Mouse (Mus musculus): Measurements from ENCODE around the gene Hoxc4. TPM values are rescaled to one million over a fixed set of nuclear protein-coding genes. Genes with fewer than 3 reads are reported as not detected.

Hoxc4 gene
- polyA plus RNA-seq, 1 experiment from 2014 or later, result not detected

DNA sequence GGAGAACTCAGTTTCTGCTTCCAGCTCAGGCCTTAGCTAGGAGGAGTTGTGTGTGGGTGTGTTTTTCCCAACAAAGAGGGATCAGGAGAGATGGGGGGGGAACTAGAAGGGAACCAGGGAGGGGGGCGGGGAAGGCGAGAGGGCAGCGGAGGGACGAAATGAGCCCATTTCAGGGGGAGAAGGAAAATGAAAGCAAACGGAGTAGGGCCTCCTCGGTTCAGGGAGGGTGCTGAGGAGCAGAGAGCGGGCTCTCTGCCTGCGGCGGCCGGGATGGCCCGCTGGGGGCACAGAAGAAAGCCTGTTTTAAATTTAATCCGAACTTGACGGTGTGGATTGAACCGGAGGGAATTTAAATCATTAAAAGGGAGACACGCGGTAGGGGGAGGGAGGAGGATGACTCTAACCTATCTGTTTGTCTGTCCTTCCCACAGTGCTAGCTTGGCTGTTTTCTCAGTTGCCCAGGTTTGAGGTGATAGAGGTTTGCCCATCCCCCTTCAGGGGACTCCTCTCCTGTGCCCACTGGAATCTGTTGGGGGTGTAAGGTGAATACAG lies 41.2 kb upstream of the Hoxc4 start:
- Histone ChIP-seq H3K9ac (ENCODE audit: low read length) (no peak overlapping the region), H3K27me3 (ENCODE audit: control insufficient read depth, insufficient read depth, low read length) (peaks cover 98% of the 10 kb centered on the region), H3K9me3 (ENCODE audit: control insufficient read depth, low read length) (no peaks in the 10 kb centered on the region), H3K4me2 (no peak overlapping the region), H3K27ac (ENCODE audit: low read depth, low read length) (no peak overlapping the region), H3K4me1 (ENCODE audit: control insufficient read depth, insufficient read depth, low read length) (peaks cover 5% of the 10 kb centered on the region; the same call in 1 of the 2 replicates), H3K4me3 (ENCODE audit: low read depth, low read length) (no peak overlapping the region), H3K36me3 (ENCODE audit: control insufficient read depth, insufficient read depth, low read length) (no peaks in the 10 kb centered on the region)
- WGBS, result under 1% methylated on average over 15 of the region's 16 CpGs
- peak; percentile 95 for DNase-seq (ENCODE audit: low spot score, missing footprints)
- no peak for ATAC-seq (ENCODE audit: low FRiP score)

DNA sequence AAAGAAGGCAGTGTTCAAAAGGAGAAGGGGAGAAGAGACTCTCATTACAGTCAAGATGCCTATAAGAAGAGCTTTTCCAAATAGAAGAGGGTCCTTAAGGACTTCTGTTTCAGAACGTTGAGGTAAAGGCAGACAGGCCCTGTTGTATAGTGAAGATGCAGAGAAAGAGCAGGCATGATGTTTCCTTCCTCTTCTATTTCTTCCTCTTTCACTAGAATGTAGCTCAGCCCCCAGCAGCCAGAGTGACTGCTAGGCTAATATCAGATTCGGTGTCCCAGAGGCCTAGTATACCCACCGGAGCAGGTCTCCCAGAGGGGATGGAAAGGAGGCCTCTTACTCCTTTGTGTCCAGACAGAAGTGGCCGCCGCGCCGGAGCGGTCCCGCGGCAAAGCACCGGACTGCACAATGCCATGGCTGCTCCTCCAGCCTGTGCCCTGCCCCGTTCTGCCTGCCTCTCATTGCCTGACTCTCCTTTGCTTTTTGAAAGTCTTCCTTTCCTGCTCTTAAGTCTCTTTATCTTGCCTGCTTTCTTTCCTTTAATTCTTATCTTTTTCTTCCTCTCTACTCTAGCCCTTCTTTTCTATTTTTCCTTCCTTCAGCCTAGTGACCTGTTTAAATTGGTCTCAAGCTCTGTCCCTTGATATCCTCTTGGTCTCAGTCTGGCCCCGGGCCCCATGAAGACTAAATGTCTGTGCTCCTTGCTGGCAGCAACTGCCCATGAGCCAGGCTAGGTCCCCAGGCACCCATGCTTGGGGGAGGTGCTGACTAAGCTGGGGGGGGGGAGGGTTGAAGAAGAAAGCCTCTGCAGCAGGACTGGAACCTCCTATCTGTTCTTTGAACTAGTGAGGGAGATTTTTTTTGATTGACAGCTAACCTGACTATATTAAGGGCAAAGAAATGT lies 39.9 kb upstream of the Hoxc4 start:
- H3K4me3 ChIP-seq (ENCODE audit: low read depth, low read length), result no peak overlapping the region
- 3% methylated on average over 13 of the region's 13 CpGs for WGBS
- H3K4me2 ChIP-seq, result no peak overlapping the region
- ATAC-seq (ENCODE audit: low FRiP score), result no peak
- H3K4me1 ChIP-seq (ENCODE audit: control insufficient read depth, insufficient read depth, low read length), result peaks cover 5% of the 10 kb centered on the region; the same call in 1 of the 2 replicates
- H3K27me3 ChIP-seq (ENCODE audit: control insufficient read depth, insufficient read depth, low read length), result peaks cover 98% of the 10 kb centered on the region
- H3K9ac ChIP-seq (ENCODE audit: low read length), result no peak overlapping the region
- H3K9me3 ChIP-seq (ENCODE audit: control insufficient read depth, low read length), result no peaks in the 10 kb centered on the region
- no peaks in the 10 kb centered on the region for H3K36me3 ChIP-seq (ENCODE audit: control insufficient read depth, insufficient read depth, low read length)
- H3K27ac ChIP-seq (ENCODE audit: low read depth, low read length), result no peak overlapping the region
- DNase-seq (ENCODE audit: low spot score, missing footprints), result no peak

DNA sequence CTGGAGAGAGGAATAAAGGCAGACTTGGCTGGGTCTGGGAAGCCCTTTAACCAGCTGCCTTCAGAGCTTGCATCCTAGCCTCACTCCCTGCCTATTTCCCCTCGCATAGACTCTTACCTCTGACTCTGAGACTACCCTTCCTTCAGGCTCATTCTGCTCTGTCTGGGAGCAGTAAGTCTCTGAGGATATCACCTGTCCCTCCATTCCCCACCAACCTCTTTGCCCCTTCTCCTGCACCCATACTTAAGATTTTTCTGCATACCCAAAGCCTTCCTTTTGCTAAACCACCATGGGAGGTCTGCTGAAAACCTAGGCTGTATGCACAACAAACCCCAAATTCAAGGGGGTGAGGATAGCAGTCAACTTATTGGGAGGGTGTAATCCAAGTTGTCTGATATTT lies 38.8 kb upstream of the Hoxc4 start:
- ATAC-seq (ENCODE audit: low FRiP score), result no peak
- no peak overlapping the region for H3K4me2 ChIP-seq
- WGBS, result 0% methylated on average over 1 of the region's 1 CpGs
- H3K4me1 ChIP-seq (ENCODE audit: control insufficient read depth, insufficient read depth, low read length), result peaks cover 5% of the 10 kb centered on the region; the same call in 1 of the 2 replicates
- peak; percentile 94 for DNase-seq (ENCODE audit: low spot score, missing footprints)
- no peaks in the 10 kb centered on the region for H3K9me3 ChIP-seq (ENCODE audit: control insufficient read depth, low read length)
- H3K27ac ChIP-seq (ENCODE audit: low read depth, low read length), result no peak overlapping the region
- no peak overlapping the region for H3K9ac ChIP-seq (ENCODE audit: low read length)
- H3K27me3 ChIP-seq (ENCODE audit: control insufficient read depth, insufficient read depth, low read length), result peaks cover 99% of the 10 kb centered on the region
- H3K36me3 ChIP-seq (ENCODE audit: control insufficient read depth, insufficient read depth, low read length), result no peaks in the 10 kb centered on the region
- no peak overlapping the region for H3K4me3 ChIP-seq (ENCODE audit: low read depth, low read length)

- no peak for ATAC-seq (ENCODE audit: low FRiP score)
- peak; percentile 94 for DNase-seq (ENCODE audit: low spot score, missing footprints)
- H3K4me1 ChIP-seq (ENCODE audit: control insufficient read depth, insufficient read depth, low read length), result peaks cover 5% of the 10 kb centered on the region; the same call in 1 of the 2 replicates
- no peak overlapping the region for H3K4me3 ChIP-seq (ENCODE audit: low read depth, low read length)
- no peaks in the 10 kb centered on the region for H3K36me3 ChIP-seq (ENCODE audit: control insufficient read depth, insufficient read depth, low read length)
- H3K27me3 ChIP-seq (ENCODE audit: control insufficient read depth, insufficient read depth, low read length), result peaks cover 99% of the 10 kb centered on the region
- H3K9ac ChIP-seq (ENCODE audit: low read length), result no peak overlapping the region
- WGBS, result 3% methylated on average over 11 of the region's 11 CpGs
- no peak overlapping the region for H3K27ac ChIP-seq (ENCODE audit: low read depth, low read length)
- no peak overlapping the region for H3K4me2 ChIP-seq
- no peaks in the 10 kb centered on the region for H3K9me3 ChIP-seq (ENCODE audit: control insufficient read depth, low read length)
Measured at GRCm38 (mm10) chr15:102980352-102980751, 38.4 kb upstream of the Hoxc4 start.

DNA sequence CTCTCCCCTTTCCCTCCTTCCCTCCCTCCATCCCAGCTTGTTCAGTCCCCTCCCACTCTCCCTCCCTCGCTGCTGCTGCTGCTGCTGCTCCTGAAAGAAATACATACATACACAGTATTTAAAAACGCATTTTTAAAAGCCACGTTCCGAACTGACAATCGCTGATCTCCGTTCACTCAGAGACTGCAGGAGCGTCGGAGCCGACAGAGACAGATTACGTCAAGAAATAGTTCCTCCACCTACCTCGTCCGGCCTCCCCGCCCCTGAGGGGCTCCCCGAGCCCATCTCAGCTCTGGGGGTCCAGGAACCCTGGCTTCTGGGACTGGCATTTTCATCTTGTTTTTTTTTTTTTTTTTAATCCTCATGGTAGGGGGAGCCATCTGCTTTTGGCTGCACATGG lies 37.8 kb upstream of the Hoxc4 start:
- H3K9ac ChIP-seq (ENCODE audit: low read length), result no peak overlapping the region
- WGBS, result under 1% methylated on average over 14 of the region's 14 CpGs
- H3K4me3 ChIP-seq (ENCODE audit: low read depth, low read length), result peak overlapping the region; percentile 8; the same call in 1 of the 2 replicates
- DNase-seq (ENCODE audit: low spot score, missing footprints) (no peak), ATAC-seq (ENCODE audit: low FRiP score) (no peak)
- no peaks in the 10 kb centered on the region for H3K9me3 ChIP-seq (ENCODE audit: control insufficient read depth, low read length)
- H3K27me3 ChIP-seq (ENCODE audit: control insufficient read depth, insufficient read depth, low read length), result peaks cover 99% of the 10 kb centered on the region
- no peaks in the 10 kb centered on the region for H3K36me3 ChIP-seq (ENCODE audit: control insufficient read depth, insufficient read depth, low read length)
- peaks cover 5% of the 10 kb centered on the region; the same call in 1 of the 2 replicates for H3K4me1 ChIP-seq (ENCODE audit: control insufficient read depth, insufficient read depth, low read length)
- H3K27ac ChIP-seq (ENCODE audit: low read depth, low read length), result no peak overlapping the region
- peak overlapping the region; percentile 35; the same call in 1 of the 2 replicates for H3K4me2 ChIP-seq

GRCm38 (mm10) chr15:102981379-102982288 lies 37.1 kb upstream of the Hoxc4 start:
- Histone ChIP-seq H3K36me3 (ENCODE audit: control insufficient read depth, insufficient read depth, low read length) (no peaks in the 10 kb centered on the region), H3K4me2 (peak overlapping the region; percentile 35), H3K9me3 (ENCODE audit: control insufficient read depth, low read length) (no peaks in the 10 kb centered on the region), H3K27ac (ENCODE audit: low read depth, low read length) (no peak overlapping the region), H3K4me3 (ENCODE audit: low read depth, low read length) (peak overlapping the region; percentile 8), H3K4me1 (ENCODE audit: control insufficient read depth, insufficient read depth, low read length) (peaks cover 5% of the 10 kb centered on the region; the same call in 1 of the 2 replicates), H3K9ac (ENCODE audit: low read length) (no peak overlapping the region), H3K27me3 (ENCODE audit: control insufficient read depth, insufficient read depth, low read length) (peaks cover 100% of the 10 kb centered on the region)
- ATAC-seq (ENCODE audit: low FRiP score), result 0 out of 2 replicates have a peak, but pooled peaks have one; percentile 30
- WGBS, result under 1% methylated on average over 86 of the region's 88 CpGs
- DNase-seq (ENCODE audit: low spot score, missing footprints), result peak; percentile 97

DNA sequence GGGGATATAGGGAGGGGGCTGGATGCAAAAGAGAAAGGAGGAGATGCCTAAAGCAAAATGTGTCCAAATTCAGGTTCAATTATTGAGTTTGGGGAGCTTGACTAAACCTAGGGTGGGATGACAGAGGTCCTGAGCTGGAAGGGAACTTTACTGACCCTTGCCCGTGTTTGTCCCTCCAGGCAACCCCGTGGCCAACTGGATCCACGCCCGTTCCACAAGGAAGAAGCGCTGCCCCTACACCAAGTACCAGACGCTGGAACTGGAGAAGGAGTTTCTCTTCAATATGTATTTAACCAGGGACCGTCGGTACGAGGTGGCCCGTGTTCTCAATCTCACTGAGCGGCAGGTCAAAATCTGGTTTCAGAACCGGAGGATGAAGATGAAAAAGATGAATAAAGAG lies 35.0 kb upstream of the Hoxc4 start:
- WGBS, result under 1% methylated on average over 12 of the region's 12 CpGs
- ATAC-seq (ENCODE audit: low FRiP score) (no peak), DNase-seq (ENCODE audit: low spot score, missing footprints) (no peak)
- Histone ChIP-seq H3K4me1 (ENCODE audit: control insufficient read depth, insufficient read depth, low read length) (peaks cover 5% of the 10 kb centered on the region; the same call in 1 of the 2 replicates), H3K27ac (ENCODE audit: low read depth, low read length) (no peak overlapping the region), H3K4me2 (no peak overlapping the region), H3K27me3 (ENCODE audit: control insufficient read depth, insufficient read depth, low read length) (peaks cover 100% of the 10 kb centered on the region), H3K4me3 (ENCODE audit: low read depth, low read length) (no peak overlapping the region), H3K36me3 (ENCODE audit: control insufficient read depth, insufficient read depth, low read length) (no peaks in the 10 kb centered on the region), H3K9me3 (ENCODE audit: control insufficient read depth, low read length) (no peaks in the 10 kb centered on the region), H3K9ac (ENCODE audit: low read length) (no peak overlapping the region)

- Histone ChIP-seq H3K27me3 (ENCODE audit: control insufficient read depth, insufficient read depth, low read length) (peaks cover 100% of the 10 kb centered on the region), H3K9ac (ENCODE audit: low read length) (no peak overlapping the region)
- WGBS, result 0% methylated on average over 10 of the region's 10 CpGs
Measured at GRCm38 (mm10) chr15:102984521-102984920, 34.2 kb upstream of the Hoxc4 start.

More at GRCm38 (mm10) chr15:102984521-102984920, 34.2 kb upstream of the Hoxc4 start:
- no peak for DNase-seq (ENCODE audit: low spot score, missing footprints)
- H3K4me2 ChIP-seq, result no peak overlapping the region
- peaks cover 5% of the 10 kb centered on the region; the same call in 1 of the 2 replicates for H3K4me1 ChIP-seq (ENCODE audit: control insufficient read depth, insufficient read depth, low read length)
- H3K4me3 ChIP-seq (ENCODE audit: low read depth, low read length), result no peak overlapping the region
- H3K36me3 ChIP-seq (ENCODE audit: control insufficient read depth, insufficient read depth, low read length), result no peaks in the 10 kb centered on the region
- no peaks in the 10 kb centered on the region for H3K9me3 ChIP-seq (ENCODE audit: control insufficient read depth, low read length)
- no peak overlapping the region for H3K27ac ChIP-seq (ENCODE audit: low read depth, low read length)
- no peak for ATAC-seq (ENCODE audit: low FRiP score)
